Mouse (Mus musculus) intestine, embryonic 14.5 days (tissue): ENCODE data around the gene Agbl1. TPM values are rescaled to one million over a fixed set of nuclear protein-coding genes. Genes with fewer than 3 reads are reported as not detected.

ENCODE experiments used
- ATAC-seq: fragments of 200-750 bp; cut with Nextera tagmentation; replicated peaks from 2 replicates; pipeline ENCODE4 v1.8.0; 2017; ENCODE audit warnings: low read depth, moderate number of reproducible peaks, moderate TSS enrichment, moderate library complexity; ENCODE audit not compliant: low FRiP score, low TSS enrichment
- DNase-seq: peaks from one replicate; pipeline ENCODE4 v3.0.0-alpha.2; 2018; ENCODE audit warnings: low spot score
- H3K27ac ChIP-seq: fragments of 300-500 bp; sonication (generic); 2 replicates; pipeline ENCODE4 v1.5.1; 2014; ENCODE audit warnings: low read depth, mild to moderate bottlenecking, control low read depth
- H3K27me3 ChIP-seq: fragments of 300-500 bp; sonication (generic); replicated peaks from 2 replicates; pipeline ENCODE4 v1.6.1; 2014; ENCODE audit warnings: low read length, control low read depth; ENCODE audit not compliant: control insufficient read depth, insufficient read depth
- H3K36me3 ChIP-seq: fragments of 300-500 bp; sonication (generic); 2 replicates; pipeline ENCODE4 v1.6.1; 2014; ENCODE audit warnings: low read length, control low read depth; ENCODE audit not compliant: control insufficient read depth, insufficient read depth
- H3K4me1 ChIP-seq: fragments of 300-500 bp; sonication (generic); replicated peaks from 2 replicates; pipeline ENCODE4 v1.6.1; 2014; ENCODE audit warnings: low read length, control low read depth, mixed read lengths; ENCODE audit not compliant: control insufficient read depth, insufficient read depth
- H3K4me2 ChIP-seq: fragments of 300-500 bp; sonication (generic); 2 replicates; pipeline ENCODE4 v1.6.1; 2014; ENCODE audit warnings: low read length
- H3K4me3 ChIP-seq: fragments of 300-500 bp; sonication (generic); 2 replicates; pipeline ENCODE4 v1.5.1; 2014; ENCODE audit warnings: low read depth, low read length, control low read depth, mixed read lengths
- H3K9ac ChIP-seq: fragments of 300-500 bp; sonication (generic); 2 replicates; pipeline ENCODE4 v1.6.1; 2014; ENCODE audit warnings: mild to moderate bottlenecking, low read length
- H3K9me3 ChIP-seq: fragments of 300-500 bp; sonication (generic); 2 replicates; pipeline ENCODE4 v1.6.1; 2016; ENCODE audit warnings: low read length, control low read depth; ENCODE audit not compliant: control insufficient read depth
- WGBS: fragments of 180-500 bp; shearing (Covaris S2); extraction: QIAGEN DNeasy Blood & Tissue Kit; methylation state at CpG from one replicate; pipeline ENCODE4 v1.1.7; 2014; 5-methylcytosine and 5-hydroxymethylcytosine counted together
- polyA plus RNA-seq: library from polyadenylated mRNA; unstranded; fragments of >200 nt; fragmentation: Nextera tagmentation; extraction: Ambion mirVana; gene quantifications from 2 replicates; pipeline ENCODE4 v1.2.1, GENCODE M21; 2014

Agbl1 gene
- polyA plus RNA-seq, 1 experiment from 2014 or later, result not detected

DNA sequence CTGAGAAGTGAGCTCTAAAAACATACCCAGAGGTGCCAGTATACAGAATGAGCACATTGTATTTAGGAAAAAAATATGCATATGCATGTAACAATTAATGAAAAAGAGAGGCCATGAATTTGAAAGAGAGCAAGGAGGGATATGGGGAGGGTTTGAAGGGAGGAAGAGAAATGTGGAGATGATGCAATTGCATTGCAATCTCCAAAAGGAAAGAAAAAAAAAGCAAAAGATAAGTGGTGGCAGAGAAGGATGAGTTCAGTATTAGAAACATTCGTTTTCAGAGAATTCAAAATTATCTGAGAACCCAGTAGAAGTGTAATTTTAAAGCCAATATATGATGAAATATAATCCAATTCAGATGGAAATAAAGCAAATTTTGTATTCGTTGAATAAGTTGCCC is 236.7 kb downstream of the Agbl1 start:
- WGBS, result 70% methylated on average over 2 of the region's 2 CpGs
- Histone ChIP-seq H3K4me2 (no peak overlapping the region), H3K9ac (no peak overlapping the region), H3K36me3 (no peaks in the 10 kb centered on the region), H3K4me3 (no peak overlapping the region), H3K27me3 (no peaks in the 10 kb centered on the region), H3K9me3 (no peaks in the 10 kb centered on the region), H3K4me1 (no peaks in the 10 kb centered on the region), H3K27ac (no peak overlapping the region)
- DNase-seq (no peak), ATAC-seq (no peak)

DNA sequence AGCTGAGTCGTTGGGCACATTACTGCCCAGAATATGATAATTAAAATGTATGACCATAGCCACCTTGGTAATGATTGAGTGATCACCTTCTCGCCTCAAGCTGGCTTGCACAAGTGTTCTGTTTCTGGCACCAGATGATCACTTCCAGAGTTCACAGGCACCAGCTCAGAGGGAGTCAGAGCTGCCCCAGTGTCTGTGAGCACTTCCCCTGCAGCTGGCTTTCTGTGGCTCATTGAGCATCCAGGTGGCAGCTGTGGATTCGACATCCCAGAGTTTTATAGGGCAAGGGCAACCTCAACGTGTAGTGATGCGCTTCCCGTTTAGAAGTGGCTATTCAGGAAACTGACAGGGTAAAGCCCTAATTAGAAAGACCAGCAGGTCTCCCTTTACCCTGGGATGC is 244.5 kb downstream of the Agbl1 start:
- H3K4me3 ChIP-seq, result no peak overlapping the region
- WGBS, result 45% methylated on average over 6 of the region's 6 CpGs
- DNase-seq, result no peak
- no peak overlapping the region for H3K4me2 ChIP-seq
- no peak for ATAC-seq
- no peak overlapping the region for H3K27ac ChIP-seq
- H3K36me3 ChIP-seq, result no peaks in the 10 kb centered on the region
- H3K9me3 ChIP-seq, result no peaks in the 10 kb centered on the region
- no peaks in the 10 kb centered on the region for H3K4me1 ChIP-seq
- no peak overlapping the region for H3K9ac ChIP-seq
- H3K27me3 ChIP-seq, result no peaks in the 10 kb centered on the region

DNA sequence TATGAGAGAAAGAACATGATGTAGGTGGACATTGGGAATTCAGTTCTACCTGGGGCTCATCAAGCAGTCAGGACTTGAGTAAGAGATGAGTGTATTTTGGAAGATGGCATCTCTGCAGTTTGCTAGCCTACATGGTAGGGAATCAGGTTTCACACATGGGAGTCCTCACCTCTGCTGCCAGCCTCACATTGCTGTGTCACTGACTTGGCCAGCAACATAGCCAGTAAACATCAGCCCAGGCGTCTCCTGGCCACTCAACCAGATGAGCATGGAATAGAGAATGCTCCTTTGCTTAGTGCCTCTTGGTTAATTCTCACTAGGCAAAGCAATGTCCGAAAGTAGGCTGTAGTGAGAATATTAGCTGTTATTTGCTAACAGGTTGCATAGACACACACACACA is 255.9 kb downstream of the Agbl1 start:
- ATAC-seq, result no peak
- Histone ChIP-seq H3K4me2 (no peak overlapping the region), H3K27me3 (no peaks in the 10 kb centered on the region), H3K36me3 (no peaks in the 10 kb centered on the region), H3K9ac (no peak overlapping the region), H3K9me3 (no peaks in the 10 kb centered on the region), H3K27ac (no peak overlapping the region), H3K4me1 (no peaks in the 10 kb centered on the region), H3K4me3 (no peak overlapping the region)
- no peak for DNase-seq
- 69% methylated on average over 2 of the region's 2 CpGs for WGBS

DNA sequence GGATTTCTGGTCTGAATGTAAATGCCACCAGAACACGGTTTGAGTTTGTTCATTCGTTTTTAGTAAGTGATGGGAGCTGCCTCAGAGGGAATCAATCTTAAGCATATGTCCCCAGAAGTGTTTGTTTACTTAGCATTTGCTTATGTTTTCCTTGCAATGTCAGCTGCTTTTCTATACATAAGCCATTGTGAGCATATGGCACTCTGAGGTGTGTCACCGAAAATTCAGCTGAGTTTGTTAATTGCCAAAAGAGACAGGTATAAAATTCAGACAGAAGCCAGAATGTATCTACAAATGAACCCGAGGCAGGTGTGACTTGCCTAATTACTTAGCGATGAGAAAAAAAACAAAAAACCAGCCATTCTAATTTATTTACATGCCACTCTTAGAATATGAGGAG is 257.8 kb downstream of the Agbl1 start:
- H3K27me3 ChIP-seq, result no peaks in the 10 kb centered on the region
- no peak for ATAC-seq
- no peak for DNase-seq
- no peaks in the 10 kb centered on the region for H3K36me3 ChIP-seq
- no peaks in the 10 kb centered on the region for H3K4me1 ChIP-seq
- H3K9me3 ChIP-seq, result no peaks in the 10 kb centered on the region
- H3K4me3 ChIP-seq, result no peak overlapping the region
- H3K4me2 ChIP-seq, result no peak overlapping the region
- WGBS, result 68% methylated on average over 5 of the region's 5 CpGs
- no peak overlapping the region for H3K9ac ChIP-seq
- no peak overlapping the region for H3K27ac ChIP-seq

DNA sequence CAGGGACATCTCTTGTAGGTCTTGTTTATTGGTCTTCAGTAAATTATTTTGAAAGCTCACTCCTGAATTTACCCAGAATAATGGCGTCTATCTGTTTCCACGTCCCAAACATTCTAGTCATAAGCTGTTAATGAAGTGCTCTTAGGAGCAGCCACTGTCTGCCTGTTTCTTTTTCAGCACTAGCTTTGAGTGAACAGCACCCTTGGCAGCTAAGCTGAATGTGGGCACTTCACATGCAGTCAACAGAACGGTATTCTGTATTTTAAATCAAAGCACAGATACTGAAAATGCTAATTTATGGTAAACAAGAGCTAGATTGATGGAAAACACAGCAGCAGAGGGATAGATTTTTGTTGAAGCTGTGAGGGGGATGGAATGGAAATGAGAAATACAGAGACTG is 294.6 kb downstream of the Agbl1 start:
- Histone ChIP-seq H3K9me3 (no peaks in the 10 kb centered on the region), H3K4me1 (no peaks in the 10 kb centered on the region), H3K4me3 (no peak overlapping the region), H3K4me2 (no peak overlapping the region), H3K27me3 (no peaks in the 10 kb centered on the region), H3K36me3 (no peaks in the 10 kb centered on the region), H3K9ac (no peak overlapping the region), H3K27ac (no peak overlapping the region)
- DNase-seq, result peak; percentile 52
- no peak for ATAC-seq
- 33% methylated on average over 3 of the region's 3 CpGs for WGBS

DNA sequence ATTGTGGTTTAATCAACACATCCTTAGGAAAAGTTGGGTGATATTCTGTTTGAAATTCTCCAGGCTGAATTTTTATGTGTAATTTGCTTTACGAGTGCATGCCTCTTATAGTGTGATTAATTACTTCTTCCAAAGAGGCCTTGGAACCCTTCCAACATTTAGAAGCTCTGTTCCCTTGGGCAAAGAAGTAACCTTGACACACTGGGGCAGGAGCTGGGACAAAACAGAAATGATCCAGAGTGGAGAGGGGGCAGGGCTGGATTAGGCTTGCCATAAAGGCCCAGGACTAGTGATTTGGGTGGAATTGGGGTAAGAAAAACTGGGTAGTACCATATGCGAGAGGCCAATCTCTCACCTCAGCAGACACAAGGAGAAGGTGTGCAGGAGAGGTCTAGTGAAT is 316.8 kb downstream of the Agbl1 start:
- Histone ChIP-seq H3K9ac (no peak overlapping the region), H3K27me3 (peaks cover 3% of the 10 kb centered on the region; the same call in 1 of the 2 replicates), H3K4me1 (peaks cover 6% of the 10 kb centered on the region; the same call in 1 of the 2 replicates), H3K4me3 (no peak overlapping the region), H3K36me3 (no peaks in the 10 kb centered on the region), H3K9me3 (no peaks in the 10 kb centered on the region), H3K27ac (no peak overlapping the region), H3K4me2 (no peak overlapping the region)
- 46% methylated on average over 2 of the region's 2 CpGs for WGBS
- no peak for DNase-seq
- no peak for ATAC-seq

DNA sequence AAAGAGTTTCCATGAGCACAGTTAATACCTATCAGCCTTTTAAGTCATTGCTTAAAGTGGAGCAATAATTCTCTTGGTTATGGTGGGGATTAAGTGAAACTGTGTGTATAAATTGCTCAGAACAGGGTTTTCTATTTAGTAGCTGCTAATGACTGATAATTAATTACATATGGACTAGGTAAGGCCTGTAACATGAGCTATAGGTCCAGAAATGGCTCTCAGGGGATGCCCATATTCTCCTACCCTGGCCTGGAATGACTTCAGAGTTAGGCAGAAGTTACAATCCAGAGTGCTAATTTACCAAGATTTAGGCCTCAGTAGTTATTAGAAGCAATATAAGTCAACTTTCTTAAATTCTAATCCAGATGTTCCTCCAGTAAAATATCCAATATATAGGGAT is 317.6 kb downstream of the Agbl1 start:
- Histone ChIP-seq H3K4me3 (no peak overlapping the region), H3K36me3 (no peaks in the 10 kb centered on the region), H3K27ac (no peak overlapping the region), H3K4me2 (no peak overlapping the region), H3K27me3 (peaks cover 3% of the 10 kb centered on the region; the same call in 1 of the 2 replicates), H3K4me1 (peaks cover 6% of the 10 kb centered on the region; the same call in 1 of the 2 replicates), H3K9me3 (no peaks in the 10 kb centered on the region), H3K9ac (no peak overlapping the region)
- ATAC-seq (no peak), DNase-seq (no peak)

DNA sequence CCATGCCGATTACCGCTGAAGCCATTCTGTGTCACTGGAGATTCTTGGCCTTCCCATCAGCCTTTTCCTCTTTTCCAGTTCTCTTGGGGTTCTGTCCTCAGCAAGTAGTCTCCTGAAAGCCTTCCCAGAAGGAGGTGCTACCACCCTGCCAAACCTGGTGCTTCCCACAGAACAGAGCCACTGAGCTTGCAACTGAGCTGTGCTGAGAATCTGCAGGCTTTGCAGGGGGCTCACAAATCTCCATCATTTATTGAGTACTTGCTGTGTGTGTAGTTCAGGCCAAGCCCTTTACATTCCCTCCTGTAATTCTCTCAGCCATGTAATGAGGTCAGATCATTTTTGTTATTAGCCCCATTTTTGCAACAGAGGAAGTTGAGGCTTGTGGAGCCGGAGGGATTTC is 322.2 kb downstream of the Agbl1 start:
- WGBS, result 62% methylated on average over 3 of the region's 3 CpGs
- Histone ChIP-seq H3K4me2 (no peak overlapping the region), H3K27ac (no peak overlapping the region), H3K4me3 (no peak overlapping the region), H3K9ac (no peak overlapping the region), H3K36me3 (no peaks in the 10 kb centered on the region), H3K27me3 (no peaks in the 10 kb centered on the region), H3K4me1 (no peaks in the 10 kb centered on the region), H3K9me3 (no peaks in the 10 kb centered on the region)
- DNase-seq (no peak), ATAC-seq (no peak)

DNA sequence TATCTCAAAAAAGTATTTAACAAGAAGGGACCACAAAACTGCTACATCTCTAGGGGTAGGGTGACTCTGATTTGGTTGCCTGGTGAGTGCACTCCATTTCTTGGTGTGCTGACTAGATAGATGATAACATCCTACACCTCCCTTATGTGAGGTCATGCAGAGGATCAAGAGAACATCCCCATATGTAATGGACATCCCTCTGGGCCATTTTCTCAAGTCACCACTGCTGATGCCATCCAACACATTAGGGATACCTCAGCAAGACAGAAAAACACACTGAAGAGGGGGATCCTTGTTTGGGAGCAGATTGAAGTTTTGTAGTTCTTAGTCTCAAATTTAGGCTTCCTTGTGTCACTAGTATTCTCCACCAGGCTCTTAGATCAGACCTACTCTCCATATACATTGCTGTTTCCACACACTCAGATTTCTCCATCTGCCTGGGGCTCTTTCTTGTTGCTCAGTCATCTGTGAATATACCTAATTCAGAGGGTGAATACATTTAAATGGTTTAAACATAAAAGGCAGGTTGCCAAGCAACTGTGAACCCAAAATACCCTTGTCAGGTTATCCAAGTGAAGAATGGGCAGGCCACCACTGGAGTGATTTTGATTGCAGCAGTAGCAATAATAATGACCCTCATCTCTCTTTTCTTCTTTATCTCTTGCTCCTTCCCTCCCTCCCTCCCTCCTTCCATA is 331.0 kb downstream of the Agbl1 start:
- DNase-seq, result no peak
- no peak for ATAC-seq
- no peak overlapping the region for H3K27ac ChIP-seq
- H3K4me3 ChIP-seq, result no peak overlapping the region
- H3K36me3 ChIP-seq, result no peaks in the 10 kb centered on the region
- H3K9ac ChIP-seq, result no peak overlapping the region
- H3K9me3 ChIP-seq, result no peaks in the 10 kb centered on the region
- no peak overlapping the region for H3K4me2 ChIP-seq
- H3K27me3 ChIP-seq, result no peaks in the 10 kb centered on the region
- H3K4me1 ChIP-seq, result no peaks in the 10 kb centered on the region
